Mouse (Mus musculus) heart, adult 2 months (tissue): ENCODE results near the gene Grhpr.

Experiments
- CTCF ChIP-seq: fragments of 200-600 bp; IDR thresholded peaks from 2 replicates; pipeline ENCODE4 v1.8.1; 2022; ENCODE audit warnings: antibody characterized with exemption, mild to moderate bottlenecking, moderate library complexity
- POLR2A ChIP-seq: fragments of 200-500 bp; IDR thresholded peaks from 2 replicates; pipeline ENCODE4 v1.6.1; 2011; ENCODE audit warnings: mild to moderate bottlenecking, low read depth, low read length, control low read depth; ENCODE audit not compliant: insufficient read depth

- no peak for TF ChIP-seq CTCF
- TF ChIP-seq POLR2A, result no peak
Observed at GRCm38 (mm10) chr4:45013537-45013936, 32.3 kb downstream of the Grhpr start.
